In the genomic region with DNA sequence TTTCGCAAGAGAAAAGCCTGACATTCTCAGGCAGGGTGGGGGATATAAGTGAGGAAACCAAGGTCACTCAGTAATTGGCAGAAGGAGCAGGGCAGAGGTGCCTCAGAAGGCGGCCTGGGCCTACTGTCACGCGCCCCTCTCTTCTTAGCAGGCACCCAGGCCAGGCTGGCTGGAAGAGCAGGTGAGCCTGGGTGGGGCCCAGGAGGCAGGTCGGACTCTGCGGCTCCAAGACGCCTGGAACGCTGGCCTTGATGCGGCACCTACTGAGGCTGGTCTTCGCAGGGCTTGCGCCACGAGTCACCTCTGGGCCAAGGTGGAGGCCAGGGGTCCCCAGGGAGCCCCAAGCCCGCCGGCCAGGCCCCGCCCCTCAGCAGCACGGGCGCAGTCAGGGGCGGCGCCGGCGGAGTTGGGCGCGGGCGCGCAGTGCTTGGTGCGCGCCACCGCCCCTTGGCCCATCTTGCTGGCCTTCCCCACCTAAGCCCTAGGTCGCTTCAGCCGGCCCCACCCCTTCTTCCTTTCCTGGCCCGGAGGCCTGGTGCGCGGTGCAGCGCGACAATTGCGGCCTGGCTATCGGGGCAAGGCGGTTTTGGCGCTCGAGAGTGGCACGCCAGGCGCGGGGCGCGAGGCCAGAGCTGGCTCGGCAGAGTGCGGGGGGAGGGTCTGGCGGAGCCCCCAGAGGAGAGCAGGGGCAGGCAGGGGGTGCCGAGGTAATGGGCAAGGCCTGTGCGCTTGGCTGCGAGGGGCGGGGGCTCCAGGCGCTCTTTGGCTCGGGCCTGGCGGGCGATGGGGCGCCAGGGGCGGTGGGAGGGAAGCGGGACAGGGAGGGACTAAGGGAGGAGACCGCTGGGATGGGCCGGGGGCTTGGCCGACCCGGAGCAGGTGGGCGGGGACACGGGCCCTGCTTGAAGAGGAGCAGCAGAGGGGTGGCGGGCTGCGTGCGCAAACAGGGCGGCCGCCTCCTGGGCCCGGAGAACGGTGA, we compare ENCODE assay signal across 8 mouse cellular contexts. TPM values are rescaled to one million over a fixed set of nuclear protein-coding genes. Genes with fewer than 3 reads are reported as not detected.
DNase-seq lines count a peak whose midpoint lies in the region; ATAC-seq and TF ChIP-seq lines count a peak whose summit lies in the region.

Prrg3 (plus strand) TSS at position 552 of the 979 bp plus-strand sequence.

- peak within 1 kb of the TSS; percentile 53; the same call in 1 of the 2 replicates for H3K27ac ChIP-seq in layer of hippocampus, adult 2 months
- H3K27ac ChIP-seq in embryonic facial prominence, embryonic 14.5 days (replicated peaks; ENCODE audit: low read depth, low read length) = peak within 1 kb of the TSS; percentile 21; the same call in 1 of the 2 replicates
- H3K27ac ChIP-seq in heart, embryonic 11.5 days (ENCODE audit: low read depth, low read length) = no peak within 1 kb of the TSS

- DNase-seq in layer of hippocampus, adult 2 months (ENCODE audit: low spot score in 2 of 2) = no peak
- no peak for DNase-seq in layer of hippocampus, adult 9-10 months (ENCODE audit: low spot score)
- DNase-seq in embryonic facial prominence, embryonic 14.5 days (ENCODE audit: low spot score) = peak; percentile 87
- DNase-seq in layer of hippocampus, adult 8-10 months (ENCODE audit: low spot score in 2 of 2) = no peak
- DNase-seq in lung, adult 2 months = peak; percentile 34
- DNase-seq in ovary, postnatal 36 days (ENCODE audit: low spot score) = peak; percentile 60
- DNase-seq in c-Kit-positive CD71-positive TER-119-positive erythroid progenitor cells, embryonic 14.5 days (ENCODE audit: low spot score) = no peak

- H3K4me2 ChIP-seq in embryonic facial prominence, embryonic 14.5 days (ENCODE audit: low read depth, low read length) = peak within 1 kb of the TSS; percentile 63
- peak within 1 kb of the TSS; percentile 77 for H3K4me2 ChIP-seq in heart, embryonic 11.5 days

- no peaks in the 10 kb centered on the region for H3K9me3 ChIP-seq in embryonic facial prominence, embryonic 14.5 days (ENCODE audit: control insufficient read depth, low read length)
- H3K9me3 ChIP-seq in heart, embryonic 11.5 days (replicated peaks; ENCODE audit: control insufficient read depth, low read length) = no peaks in the 10 kb centered on the region

- H3K4me1 ChIP-seq in embryonic facial prominence, embryonic 14.5 days (ENCODE audit: control insufficient read depth, insufficient read depth, low read length) = no peaks in the 10 kb centered on the region
- no peaks in the 10 kb centered on the region for H3K4me1 ChIP-seq in heart, embryonic 11.5 days (ENCODE audit: control insufficient read depth, insufficient read depth, low read length)
- no peaks in the 10 kb centered on the region; the same call in 1 of the 2 replicates for H3K4me1 ChIP-seq in lung, adult 2 months (ENCODE audit: control insufficient read depth, insufficient read depth, low read length)

- H3K9ac ChIP-seq in embryonic facial prominence, embryonic 14.5 days (ENCODE audit: low read depth, low read length) = peak within 1 kb of the TSS; percentile 75
- H3K9ac ChIP-seq in heart, embryonic 11.5 days (ENCODE audit: low read depth, low read length) = peak within 1 kb of the TSS; percentile 43

- no peaks in the 10 kb centered on the region for H3K36me3 ChIP-seq in embryonic facial prominence, embryonic 14.5 days (ENCODE audit: control insufficient read depth, insufficient read depth, low read length)
- H3K36me3 ChIP-seq in heart, embryonic 11.5 days (ENCODE audit: control insufficient read depth, insufficient read depth, low read length) = no peaks in the 10 kb centered on the region

- peak; percentile 96 for ATAC-seq in embryonic facial prominence, embryonic 14.5 days (ENCODE audit: low read depth)
- peak; percentile 88 for ATAC-seq in heart, embryonic 11.5 days (replicated peaks; ENCODE audit: insufficient number of reproducible peaks, low FRiP score, low TSS enrichment)

- TF ChIP-seq CTCF in layer of hippocampus, adult 2 months (conservative IDR thresholded peaks at IDR 0.05) = no peak
- no peak for TF ChIP-seq CTCF in lung, adult 2 months (IDR thresholded peaks at IDR 0.05; ENCODE audit: insufficient read depth, low read length)

- 13% methylated on average over 37 of the region's 72 CpGs for WGBS in embryonic facial prominence, embryonic 14.5 days
- 19% methylated on average over 71 of the region's 72 CpGs for WGBS in heart, embryonic 11.5 days (ENCODE audit: insufficient replicate concordance)
- 33% methylated on average over 71 of the region's 72 CpGs for WGBS in lung, adult 2 months

- TF ChIP-seq POLR2A in lung, adult 2 months (IDR thresholded peaks at IDR 0.05; ENCODE audit: borderline replicate concordance, extremely low read depth, low read depth, low read length) = no peak

- peaks cover 10% of the 10 kb centered on the region; the same call in 1 of the 2 replicates for H3K27me3 ChIP-seq in embryonic facial prominence, embryonic 14.5 days (replicated peaks; ENCODE audit: control insufficient read depth, insufficient read depth, low read length)
- H3K27me3 ChIP-seq in heart, embryonic 11.5 days (ENCODE audit: control insufficient read depth, insufficient read depth, low read length) = peaks cover 14% of the 10 kb centered on the region

- peak within 1 kb of the TSS; percentile 58 for H3K4me3 ChIP-seq in layer of hippocampus, adult 2 months
- H3K4me3 ChIP-seq in embryonic facial prominence, embryonic 14.5 days (ENCODE audit: low read depth, low read length) = peak within 1 kb of the TSS; percentile 52
- peak within 1 kb of the TSS; percentile 48 for H3K4me3 ChIP-seq in heart, embryonic 11.5 days (ENCODE audit: low read depth, low read length)
- H3K4me3 ChIP-seq in lung, adult 2 months (replicated peaks; ENCODE audit: extremely low read depth, low read depth, low read length) = peak within 1 kb of the TSS; percentile 61

RNA-seq across cellular contexts. Expression of gene Prrg3, which starts in this region (rescaled TPM):
- 10 to 100 TPM; 16.0 to 22.9 TPM for total RNA-seq in layer of hippocampus, adult 2 months (2021)
- polyA plus RNA-seq in embryonic facial prominence, embryonic 14.5 days (2014; fragmentation: Nextera tagmentation; extraction: Ambion mirVana) = 14.6 and 16.2 TPM in 2 replicates
- polyA plus RNA-seq in heart, embryonic 11.5 days (2014; fragmentation: Nextera tagmentation; extraction: Ambion mirVana) = 4.1 and 5.1 TPM in 2 replicates
- 10 to 100 TPM; 15.8 to 24.7 (median 19.0) TPM for total RNA-seq in layer of hippocampus, adult 8-10 months (2022)
- 21.3 and 29.2 TPM in 2 replicates for polyA plus RNA-seq in lung, adult 2 months (2012; rRNA removed)

Comparison
In these comparisons a context has a peak if more than half of its experiments do, and no peak if none do; other contexts are left out.
1. DNase-seq: peak in embryonic facial prominence, embryonic 14.5 days (single experiment), lung, adult 2 months (single experiment) and ovary, postnatal 36 days (single experiment); none in layer of hippocampus, adult 2 months (0 of 2), layer of hippocampus, adult 9-10 months (single experiment), layer of hippocampus, adult 8-10 months (0 of 2) and c-Kit-positive CD71-positive TER-119-positive erythroid progenitor cells, embryonic 14.5 days (single experiment).
2. Peak in every context shown above with its lines, with median percentiles within 50 percentile points of each other: H3K4me3 ChIP-seq.